Mouse (Mus musculus): ENCODE data around the gene Slit3.

DNA sequence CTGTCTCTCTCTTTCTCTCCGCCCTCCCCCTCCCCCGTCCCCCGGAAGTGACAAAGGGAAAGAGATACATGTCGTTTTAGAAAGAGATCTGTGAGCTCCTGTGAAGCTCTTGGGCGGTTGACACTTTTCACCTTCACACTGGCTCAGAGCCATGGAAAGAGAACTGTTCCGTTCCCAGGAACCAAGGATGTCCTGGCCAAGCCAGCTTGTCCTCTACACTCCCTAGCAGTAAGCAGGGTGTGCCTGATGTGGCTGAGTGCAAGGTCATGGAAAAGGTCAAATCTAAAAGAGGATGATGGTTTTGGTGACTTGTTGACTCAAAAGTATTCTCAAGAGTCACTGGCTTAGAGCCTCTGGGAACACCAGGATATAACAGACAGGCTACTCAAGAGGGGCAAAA lies 219.7 kb downstream of the Slit3 start:
- TF ChIP-seq POLR2A (IDR thresholded peaks at IDR 0.05; ENCODE audit: control insufficient read depth, extremely low read depth, insufficient read depth, low read length, poor library complexity) (no peak), CTCF (IDR thresholded peaks at IDR 0.05; ENCODE audit: borderline replicate concordance, control insufficient read depth, extremely low read depth, insufficient read depth, low read length, poor library complexity) (no peak)

All from thymus, adult 2 months (tissue).